Mouse (Mus musculus) midbrain, embryonic 14.5 days (tissue): ENCODE results near the gene Gm21970. TPM values are rescaled to one million over a fixed set of nuclear protein-coding genes. Genes with fewer than 3 reads are reported as not detected.
A peak's percentile ranks its signal among the peaks of the same experiment; 100 is the strongest.

Source experiments
- ATAC-seq: fragments of 200-750 bp; cut with Nextera tagmentation; 2 replicates; pipeline ENCODE4 v1.8.0; 2017; ENCODE audit warnings: moderate number of reproducible peaks, moderate library complexity; ENCODE audit not compliant: low FRiP score, low TSS enrichment
- DNase-seq: peaks from one replicate; pipeline ENCODE4 v3.0.0-alpha.2; 2015
- H3K27ac ChIP-seq: fragments of 300-500 bp; sonication (generic); replicated peaks from 2 replicates; pipeline ENCODE4 v1.5.1; 2014; ENCODE audit warnings: mild to moderate bottlenecking, low read depth, low read length, moderate library complexity
- H3K27me3 ChIP-seq: fragments of 300-500 bp; sonication (generic); 2 replicates; pipeline ENCODE4 v1.6.1; 2014; ENCODE audit warnings: low read length, control low read depth, mixed read lengths; ENCODE audit not compliant: control insufficient read depth, insufficient read depth
- H3K36me3 ChIP-seq: fragments of 300-500 bp; sonication (generic); 2 replicates; pipeline ENCODE4 v1.6.1; 2014; ENCODE audit warnings: low read length, control low read depth; ENCODE audit not compliant: control insufficient read depth, insufficient read depth
- H3K4me1 ChIP-seq: fragments of 300-500 bp; sonication (generic); 2 replicates; pipeline ENCODE4 v1.6.1; 2014; ENCODE audit warnings: mild to moderate bottlenecking, antibody characterized with exemption, low read length, control low read depth; ENCODE audit not compliant: control insufficient read depth, insufficient read depth
- H3K4me2 ChIP-seq: fragments of 300-500 bp; sonication (generic); 2 replicates; pipeline ENCODE4 v1.6.1; 2014; ENCODE audit warnings: mild to moderate bottlenecking, low read length, moderate library complexity
- H3K4me3 ChIP-seq: fragments of 300-500 bp; sonication (generic); replicated peaks from 2 replicates; pipeline ENCODE4 v1.5.1; 2014; ENCODE audit warnings: low read depth, low read length
- H3K9ac ChIP-seq: fragments of 300-500 bp; sonication (generic); replicated peaks from 2 replicates; pipeline ENCODE4 v1.6.1; 2014; ENCODE audit warnings: mild to moderate bottlenecking, low read length, moderate library complexity
- H3K9me3 ChIP-seq: fragments of 300-500 bp; sonication (generic); 2 replicates; pipeline ENCODE4 v1.6.1; 2016; ENCODE audit warnings: low read length, control low read depth, mixed read lengths; ENCODE audit not compliant: control insufficient read depth
- WGBS: fragments of 180-500 bp; shearing (Covaris S2); extraction: QIAGEN DNeasy Blood & Tissue Kit; methylation state at CpG from one replicate; pipeline ENCODE4 v1.1.7; 2014; 5-methylcytosine and 5-hydroxymethylcytosine counted together
- polyA plus RNA-seq: library from polyadenylated mRNA; unstranded; fragments of >200 nt; fragmentation: Nextera tagmentation; extraction: Ambion mirVana; gene quantifications from 2 replicates; pipeline ENCODE4 v1.2.1, GENCODE M21; 2014

The Gm21970 gene
- polyA plus RNA-seq, 1 experiment from 2014 or later = not detected

GRCm38 (mm10) chr16:91452363-91452896, 60.9 kb downstream of the Gm21970 start:
- DNase-seq = no peak
- H3K27ac ChIP-seq = no peak overlapping the region

GRCm38 (mm10) chr16:91455868-91456267, 64.3 kb downstream of the Gm21970 start:
- ATAC-seq = no peak
- Histone ChIP-seq H3K36me3 (no peaks in the 10 kb centered on the region), H3K9me3 (no peaks in the 10 kb centered on the region), H3K4me2 (no peak overlapping the region), H3K4me3 (no peak overlapping the region), H3K27ac (no peak overlapping the region), H3K9ac (no peak overlapping the region), H3K4me1 (no peaks in the 10 kb centered on the region), H3K27me3 (no peaks in the 10 kb centered on the region)
- DNase-seq = no peak
- 69% methylated on average over 4 of the region's 4 CpGs for WGBS

More at GRCm38 (mm10) chr16:91452363-91452896, 60.9 kb downstream of the Gm21970 start:
- Histone ChIP-seq H3K4me3 (no peak overlapping the region), H3K36me3 (no peaks in the 10 kb centered on the region), H3K9me3 (no peaks in the 10 kb centered on the region), H3K9ac (no peak overlapping the region), H3K4me2 (no peak overlapping the region), H3K4me1 (no peaks in the 10 kb centered on the region), H3K27me3 (no peaks in the 10 kb centered on the region)
- no peak for ATAC-seq
- WGBS = 84% methylated on average over 6 of the region's 6 CpGs

- WGBS = 81% methylated on average over 21 of the region's 21 CpGs
- ATAC-seq (no peak), DNase-seq (no peak)
- H3K27ac ChIP-seq = no peak overlapping the region
- H3K4me2 ChIP-seq = no peak overlapping the region
- H3K9me3 ChIP-seq = no peaks in the 10 kb centered on the region
- no peaks in the 10 kb centered on the region for H3K4me1 ChIP-seq
- H3K27me3 ChIP-seq = no peaks in the 10 kb centered on the region
- no peak overlapping the region for H3K4me3 ChIP-seq
- no peak overlapping the region for H3K9ac ChIP-seq
- H3K36me3 ChIP-seq = no peaks in the 10 kb centered on the region
These were observed 66.8 kb downstream of the Gm21970 start for GRCm38 (mm10) chr16:91458301-91458746.

- no peak overlapping the region for H3K27ac ChIP-seq
- ATAC-seq = no peak
These were observed 67.5 kb downstream of the Gm21970 start for GRCm38 (mm10) chr16:91458976-91459375.

GRCm38 (mm10) chr16:91459396-91459795, 67.9 kb downstream of the Gm21970 start:
- H3K4me2 ChIP-seq = no peak overlapping the region
- DNase-seq (no peak), ATAC-seq (no peak)
- no peak overlapping the region for H3K4me3 ChIP-seq
- no peaks in the 10 kb centered on the region for H3K9me3 ChIP-seq
- no peaks in the 10 kb centered on the region for H3K36me3 ChIP-seq
- no peak overlapping the region for H3K27ac ChIP-seq
- WGBS = 88% methylated on average over 3 of the region's 3 CpGs
- H3K9ac ChIP-seq = no peak overlapping the region
- H3K4me1 ChIP-seq = peaks cover 7% of the 10 kb centered on the region; the same call in 1 of the 2 replicates
- no peaks in the 10 kb centered on the region for H3K27me3 ChIP-seq

More at GRCm38 (mm10) chr16:91458976-91459375, 67.5 kb downstream of the Gm21970 start:
- Histone ChIP-seq H3K4me3 (no peak overlapping the region), H3K9ac (no peak overlapping the region), H3K27me3 (no peaks in the 10 kb centered on the region), H3K4me2 (no peak overlapping the region), H3K4me1 (peaks cover 4% of the 10 kb centered on the region; the same call in 1 of the 2 replicates), H3K9me3 (no peaks in the 10 kb centered on the region), H3K36me3 (no peaks in the 10 kb centered on the region)
- DNase-seq = peak; percentile 64
- WGBS = 29% methylated on average over 5 of the region's 5 CpGs

- Histone ChIP-seq H3K9me3 (no peaks in the 10 kb centered on the region), H3K4me3 (no peak overlapping the region), H3K4me2 (no peak overlapping the region), H3K27me3 (no peaks in the 10 kb centered on the region), H3K36me3 (no peaks in the 10 kb centered on the region), H3K27ac (no peak overlapping the region), H3K4me1 (peaks cover 7% of the 10 kb centered on the region; the same call in 1 of the 2 replicates), H3K9ac (no peak overlapping the region)
- no peak for DNase-seq
- ATAC-seq = no peak
- WGBS = 77% methylated on average over 11 of the region's 11 CpGs
These were observed 68.4 kb downstream of the Gm21970 start for GRCm38 (mm10) chr16:91459841-91460370.

- no peaks in the 10 kb centered on the region for H3K9me3 ChIP-seq
- H3K4me2 ChIP-seq = no peak overlapping the region
- H3K27me3 ChIP-seq = no peaks in the 10 kb centered on the region
- WGBS = 75% methylated on average over 11 of the region's 11 CpGs
- H3K9ac ChIP-seq = no peak overlapping the region
- H3K36me3 ChIP-seq = no peaks in the 10 kb centered on the region
- ATAC-seq (no peak), DNase-seq (no peak)
- peaks cover 16% of the 10 kb centered on the region for H3K4me1 ChIP-seq
- H3K4me3 ChIP-seq = no peak overlapping the region
- H3K27ac ChIP-seq = no peak overlapping the region
These were observed 69.6 kb downstream of the Gm21970 start for GRCm38 (mm10) chr16:91461066-91461638.

- Histone ChIP-seq H3K4me1 (peaks cover 22% of the 10 kb centered on the region), H3K9ac (no peak overlapping the region), H3K4me3 (no peak overlapping the region), H3K4me2 (no peak overlapping the region), H3K27ac (no peak overlapping the region), H3K36me3 (no peaks in the 10 kb centered on the region), H3K9me3 (no peaks in the 10 kb centered on the region), H3K27me3 (no peaks in the 10 kb centered on the region)
- ATAC-seq (no peak), DNase-seq (no peak)
- 64% methylated on average over 9 of the region's 9 CpGs for WGBS
These were observed 70.3 kb downstream of the Gm21970 start for GRCm38 (mm10) chr16:91461773-91462181.

- no peak overlapping the region for H3K4me2 ChIP-seq
- no peak overlapping the region for H3K27ac ChIP-seq
- no peak overlapping the region for H3K9ac ChIP-seq
- no peaks in the 10 kb centered on the region for H3K9me3 ChIP-seq
- no peak overlapping the region for H3K4me3 ChIP-seq
- DNase-seq (no peak), ATAC-seq (no peak)
- H3K27me3 ChIP-seq = no peaks in the 10 kb centered on the region
- no peaks in the 10 kb centered on the region for H3K36me3 ChIP-seq
- peaks cover 24% of the 10 kb centered on the region for H3K4me1 ChIP-seq
- 71% methylated on average over 3 of the region's 3 CpGs for WGBS
These were observed 71.1 kb downstream of the Gm21970 start for GRCm38 (mm10) chr16:91462644-91463043.
